Mouse (Mus musculus) kidney, postnatal 25 days (tissue): ENCODE measurements around the gene Coa4.
A peak's percentile ranks its signal among the peaks of the same experiment; 100 is the strongest.

Experiments used
- DNase-seq, 2 experiments: peaks; one replicate each; pipeline ENCODE4 v3.0.0; 2021; ENCODE audit warnings: mixed read lengths in 2 of 2

Coa4 gene

GRCm38 (mm10) chr7:100536804-100537518 lies at the start of gene Coa4:
Gene Coa4 (plus strand): TSS chr7:100537071.
- peak; percentile 87 to 95 for DNase-seq

GRCm38 (mm10) chr7:100487301-100487700 lies 49.6 kb upstream of the Coa4 start:
- DNase-seq: no peak

GRCm38 (mm10) chr7:100488474-100489048 lies 48.3 kb upstream of the Coa4 start:
- DNase-seq: no peak

GRCm38 (mm10) chr7:100492391-100493116 lies 44.3 kb upstream of the Coa4 start:
- DNase-seq: peak in 1 of 2 experiments; percentile 81

- peak; percentile 89 to 93 for DNase-seq
Measured at GRCm38 (mm10) chr7:100493117-100493483, 43.8 kb upstream of the Coa4 start, which contains the start of gene Ucp2. Gene Ucp2 (plus strand): TSS chr7:100493337.

GRCm38 (mm10) chr7:100493484-100494414 lies 43.1 kb upstream of the Coa4 start:
- peak; percentile 38 to 60 for DNase-seq

GRCm38 (mm10) chr7:100494415-100494831 lies 42.4 kb upstream of the Coa4 start:
- DNase-seq: no peak

GRCm38 (mm10) chr7:100495042-100495441 lies 41.8 kb upstream of the Coa4 start:
- DNase-seq: peak in 1 of 2 experiments; percentile 55

GRCm38 (mm10) chr7:100495581-100496251 lies 41.2 kb upstream of the Coa4 start:
- peak; percentile 59 to 89 for DNase-seq

- peak in 1 of 2 experiments; percentile 38 for DNase-seq
Measured at GRCm38 (mm10) chr7:100496371-100496770, 40.5 kb upstream of the Coa4 start.

GRCm38 (mm10) chr7:100496791-100497190 lies 40.1 kb upstream of the Coa4 start:
- DNase-seq: peak in 1 of 2 experiments; percentile 32

- no peak for DNase-seq
Measured at GRCm38 (mm10) chr7:100497402-100497801, 39.5 kb upstream of the Coa4 start.

- no peak for DNase-seq
Measured at GRCm38 (mm10) chr7:100497982-100498381, 38.9 kb upstream of the Coa4 start.

- no peak for DNase-seq
Measured at GRCm38 (mm10) chr7:100499465-100499864, 37.4 kb upstream of the Coa4 start.

- peak; percentile 33 to 58 for DNase-seq
Measured at GRCm38 (mm10) chr7:100500276-100500977, 36.4 kb upstream of the Coa4 start.

- DNase-seq: no peak
Measured at GRCm38 (mm10) chr7:100501027-100501843, 35.6 kb upstream of the Coa4 start.

GRCm38 (mm10) chr7:100501844-100502373 lies 35.0 kb upstream of the Coa4 start:
- no peak for DNase-seq

- DNase-seq: no peak
Measured at GRCm38 (mm10) chr7:100502374-100502922, 34.4 kb upstream of the Coa4 start.

- DNase-seq: no peak
Measured at GRCm38 (mm10) chr7:100503076-100503475, 33.8 kb upstream of the Coa4 start.
